Mouse (Mus musculus): ENCODE data around the gene Cfap54.

DNA sequence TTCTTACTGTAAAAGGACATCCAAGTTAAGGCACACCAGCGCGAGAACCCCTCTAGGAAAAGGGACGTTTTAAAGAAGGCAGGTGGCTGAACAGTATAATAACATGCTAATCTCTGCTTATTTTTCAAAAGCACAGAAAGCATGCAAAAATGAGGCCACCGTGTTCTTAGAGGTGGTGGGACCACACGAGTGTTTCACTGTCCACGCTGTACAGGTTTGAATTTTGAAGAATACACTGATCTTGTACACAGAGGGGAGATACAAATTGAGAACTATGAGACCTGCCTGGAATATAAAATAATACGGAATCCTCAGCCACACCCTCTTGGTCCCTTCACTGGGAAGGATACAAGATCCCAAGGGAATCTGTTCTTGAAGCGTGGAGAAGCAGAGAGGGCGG is 82.9 kb downstream of the Cfap54 start:
- TF ChIP-seq CTCF (IDR thresholded peaks at IDR 0.05; ENCODE audit: insufficient read depth, low read depth, low read length) (no peak), POLR2A (IDR thresholded peaks at IDR 0.05; ENCODE audit: insufficient read depth, low read depth, low read length) (no peak)
